Mouse (Mus musculus) bone marrow, adult 2 months (tissue): ENCODE data around the gene Mknk1. TPM values are rescaled to one million over a fixed set of nuclear protein-coding genes. Genes with fewer than 3 reads are reported as not detected.
A peak's percentile ranks its signal among the peaks of the same experiment; 100 is the strongest.

Experiments used
- H3K27ac ChIP-seq: fragments of 200-500 bp; 2 replicates; pipeline ENCODE4 v1.5.1; 2012; ENCODE audit warnings: low read depth, mild to moderate bottlenecking, control low read depth, inconsistent platforms, low read length; ENCODE audit not compliant: control insufficient read depth, poor library complexity, insufficient read depth
- H3K4me1 ChIP-seq: fragments of 200-500 bp; 2 replicates; pipeline ENCODE4 v1.6.1; 2011; ENCODE audit warnings: low read length; ENCODE audit not compliant: control insufficient read depth, insufficient read depth
- H3K4me3 ChIP-seq: fragments of 200-500 bp; replicated peaks from 2 replicates; pipeline ENCODE3; 2011; ENCODE audit warnings: mild to moderate bottlenecking, low read depth, low read length, control low read depth; ENCODE audit not compliant: control insufficient read depth
- CTCF ChIP-seq: fragments of 200-500 bp; IDR thresholded peaks from 2 replicates; pipeline ENCODE4 v1.5.1; 2011; ENCODE audit warnings: low read length, control low read depth; ENCODE audit not compliant: control insufficient read depth, insufficient read depth
- POLR2A ChIP-seq: fragments of 200-500 bp; IDR thresholded peaks from 2 replicates; pipeline ENCODE4 v1.6.1; 2011; ENCODE audit warnings: low read depth, mild to moderate bottlenecking, control low read depth, low read length, borderline replicate concordance; ENCODE audit not compliant: control insufficient read depth
- WGBS: fragments of 180-500 bp; shearing (Covaris S2); methylation state at CpG from one replicate; pipeline ENCODE4 v1.1.7; 2018; 5-methylcytosine and 5-hydroxymethylcytosine counted together
- polyA plus RNA-seq: library from polyadenylated mRNA; stranded (reverse); fragments of >200 nt; gene quantifications from 2 replicates; pipeline ENCODE4 v1.2.4, GENCODE M21; 2011; ENCODE audit warnings: low replicate concordance; ENCODE audit not compliant: missing spikeins, insufficient read depth, insufficient read length

Mknk1 gene
- polyA plus RNA-seq, 1 experiment: 48.7 TPM

DNA sequence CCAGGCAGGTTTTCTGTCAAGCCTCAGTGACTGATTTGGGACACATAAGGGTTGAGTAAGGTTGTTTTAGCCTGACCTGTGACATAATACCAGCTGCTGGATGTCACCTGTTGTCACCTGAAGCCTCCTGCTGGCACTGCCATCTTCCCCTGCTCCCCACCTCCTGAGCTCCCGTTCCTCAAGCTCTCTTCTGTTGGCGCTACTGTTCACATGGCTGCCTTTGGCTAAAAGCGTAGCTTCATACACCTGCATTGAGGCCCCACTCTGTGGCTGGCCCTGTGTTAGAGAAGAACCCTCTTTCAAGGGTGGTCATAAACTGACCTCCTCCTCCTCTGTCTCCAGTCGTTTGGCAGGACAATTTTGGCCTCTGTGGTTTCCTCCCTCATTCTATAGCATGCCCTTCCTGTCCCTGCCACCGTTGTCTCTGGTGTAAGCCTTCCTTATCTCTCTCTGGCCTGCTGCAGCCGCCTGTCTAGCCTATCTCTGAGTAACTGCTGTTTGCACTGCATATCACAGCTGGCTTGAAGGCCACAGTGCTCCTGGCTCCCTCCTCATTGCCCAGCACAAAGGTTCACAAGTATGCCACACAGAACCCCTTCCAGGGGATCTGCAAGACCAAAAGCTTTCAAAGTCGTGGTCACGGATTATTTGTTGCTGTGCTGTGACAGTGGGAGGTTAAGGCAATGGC, 10.1 kb downstream of the Mknk1 start:
- Histone ChIP-seq H3K27ac (peak overlapping the region; percentile 91), H3K4me1 (peaks cover 17% of the 10 kb centered on the region), H3K4me3 (peak overlapping the region; percentile 15)
- TF ChIP-seq POLR2A (no peak), CTCF (no peak)
- WGBS: 25% methylated on average over 8 of the region's 8 CpGs

DNA sequence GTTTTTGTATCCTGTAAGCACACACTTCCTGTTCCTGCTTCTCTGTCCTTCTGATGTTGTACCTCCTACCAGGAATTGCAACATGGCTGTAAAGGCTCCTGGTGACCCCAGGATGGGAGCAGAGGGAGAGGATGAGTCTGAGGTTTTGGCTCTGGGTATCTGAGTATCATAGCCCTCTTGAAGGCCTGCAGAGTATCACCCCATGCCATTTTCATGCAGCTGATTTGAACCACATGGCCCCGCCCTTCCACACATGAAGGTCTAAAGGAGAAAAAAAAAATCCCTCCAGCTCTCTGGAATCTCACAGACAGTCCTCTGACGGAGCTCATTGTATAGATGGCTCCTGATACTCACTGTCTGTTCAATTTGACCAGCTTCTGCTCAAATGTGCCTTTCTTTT, 11.1 kb downstream of the Mknk1 start:
- Histone ChIP-seq H3K4me3 (no peak overlapping the region), H3K4me1 (peaks cover 17% of the 10 kb centered on the region), H3K27ac (peak overlapping the region; percentile 47; the same call in 1 of the 2 replicates)
- WGBS: 77% methylated on average over 2 of the region's 2 CpGs
- no peak for TF ChIP-seq CTCF
- TF ChIP-seq POLR2A: no peak

DNA sequence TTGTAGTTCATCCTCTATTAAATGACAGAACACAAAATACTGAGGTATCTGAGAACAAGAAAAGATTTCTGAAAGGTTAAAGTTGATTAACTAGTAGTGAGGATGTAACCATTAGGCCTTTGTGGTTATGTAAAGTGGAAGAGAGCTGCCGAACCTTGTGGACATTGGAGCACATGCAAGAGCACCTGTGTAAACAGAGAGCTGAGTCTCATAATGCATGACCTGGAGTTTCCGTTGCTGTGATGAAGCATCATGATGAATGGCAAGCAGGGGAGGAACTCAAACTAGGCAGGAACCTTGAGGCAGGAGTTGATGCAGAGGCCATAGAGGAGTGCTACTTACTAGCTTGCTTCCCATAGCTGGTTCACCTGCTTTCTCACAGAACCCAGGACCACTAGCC, 11.6 kb downstream of the Mknk1 start:
- WGBS: 70% methylated on average over 2 of the region's 2 CpGs
- Histone ChIP-seq H3K27ac (no peak overlapping the region), H3K4me3 (no peak overlapping the region), H3K4me1 (peaks cover 18% of the 10 kb centered on the region)
- no peak for TF ChIP-seq POLR2A
- TF ChIP-seq CTCF: no peak

- no peak for TF ChIP-seq POLR2A
- no peak for TF ChIP-seq CTCF
- H3K4me1 ChIP-seq: peaks cover 19% of the 10 kb centered on the region
- no peak overlapping the region for H3K4me3 ChIP-seq
- H3K27ac ChIP-seq: no peak overlapping the region
- 95% methylated on average over 6 of the region's 6 CpGs for WGBS
Observed at GRCm38 (mm10) chr4:115851569-115851968, 12.6 kb downstream of the Mknk1 start.

- Histone ChIP-seq H3K27ac (no peak overlapping the region), H3K4me3 (no peak overlapping the region), H3K4me1 (peaks cover 8% of the 10 kb centered on the region)
- TF ChIP-seq POLR2A: no peak
- TF ChIP-seq CTCF: no peak
- 68% methylated on average over 6 of the region's 6 CpGs for WGBS
Observed at GRCm38 (mm10) chr4:115855100-115855499, 16.1 kb downstream of the Mknk1 start.

GRCm38 (mm10) chr4:115855609-115856008, 16.6 kb downstream of the Mknk1 start:
- H3K4me3 ChIP-seq: no peak overlapping the region
- TF ChIP-seq POLR2A: no peak
- TF ChIP-seq CTCF: no peak
- WGBS: 78% methylated on average over 4 of the region's 4 CpGs
- no peak overlapping the region for H3K27ac ChIP-seq
- H3K4me1 ChIP-seq: peaks cover 7% of the 10 kb centered on the region

DNA sequence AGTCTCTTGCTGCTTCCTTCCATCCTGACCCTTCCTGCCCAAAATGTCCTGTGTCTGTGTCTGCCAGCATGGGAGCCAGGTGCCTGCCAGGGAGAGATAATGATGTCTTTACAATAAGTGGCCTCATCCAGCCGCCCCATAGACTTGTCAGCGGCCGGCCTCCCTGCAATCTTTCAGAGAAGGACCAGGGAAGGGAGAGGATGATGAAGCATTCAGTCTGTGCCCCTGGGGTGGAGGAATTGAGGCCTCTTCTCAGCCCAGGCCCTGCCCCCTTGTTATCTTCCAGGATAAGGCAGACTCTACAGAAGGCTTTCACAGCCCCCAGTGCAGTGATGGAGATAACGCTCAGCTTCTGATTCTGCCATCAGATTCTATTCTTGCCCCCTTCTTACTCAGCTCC, 17.3 kb downstream of the Mknk1 start:
- H3K4me1 ChIP-seq: peaks cover 5% of the 10 kb centered on the region; the same call in 1 of the 2 replicates
- H3K27ac ChIP-seq: no peak overlapping the region
- TF ChIP-seq POLR2A (no peak), CTCF (no peak)
- H3K4me3 ChIP-seq: no peak overlapping the region
- WGBS: 55% methylated on average over 4 of the region's 4 CpGs

DNA sequence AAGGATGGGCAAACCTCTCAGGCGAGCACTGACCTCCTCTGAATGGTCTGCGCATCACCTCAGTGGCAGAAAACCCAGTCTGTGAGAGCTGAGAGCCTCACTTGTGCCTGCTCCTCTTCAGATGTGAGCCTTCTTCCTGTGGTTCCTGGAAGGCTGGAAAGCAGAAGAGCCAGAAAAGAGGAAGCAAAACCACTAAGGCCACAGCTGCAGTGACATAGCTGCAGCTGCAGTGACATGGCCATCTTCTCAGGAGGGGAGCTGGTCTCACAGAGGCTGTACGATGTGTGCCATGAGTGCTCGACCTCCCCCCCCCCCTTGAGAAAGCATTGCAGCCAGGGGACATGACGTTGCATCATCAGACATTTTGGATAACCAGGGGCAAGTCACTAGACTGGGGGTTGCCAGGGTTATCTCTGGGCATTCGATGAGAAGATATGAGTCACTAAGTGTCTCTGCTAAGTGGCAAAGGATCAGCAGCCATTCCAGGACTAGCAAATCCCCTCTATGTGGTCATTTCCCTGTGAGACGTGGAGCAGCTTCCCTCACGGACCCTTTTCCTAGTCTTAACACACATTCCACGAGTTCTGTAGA, 18.4 kb downstream of the Mknk1 start:
- Histone ChIP-seq H3K4me3 (no peak overlapping the region), H3K27ac (no peak overlapping the region), H3K4me1 (peaks cover 5% of the 10 kb centered on the region; the same call in 1 of the 2 replicates)
- WGBS: 41% methylated on average over 9 of the region's 9 CpGs
- no peak for TF ChIP-seq POLR2A
